Mouse (Mus musculus) retina, adult 2 months (tissue): ENCODE data around the gene Dmrtc2.

ENCODE experiments used
- DNase-seq: peaks from one replicate; pipeline ENCODE4 v3.0.0-alpha.2; 2012; ENCODE audit warnings: low read depth, low spot score

The Dmrtc2 gene

DNA sequence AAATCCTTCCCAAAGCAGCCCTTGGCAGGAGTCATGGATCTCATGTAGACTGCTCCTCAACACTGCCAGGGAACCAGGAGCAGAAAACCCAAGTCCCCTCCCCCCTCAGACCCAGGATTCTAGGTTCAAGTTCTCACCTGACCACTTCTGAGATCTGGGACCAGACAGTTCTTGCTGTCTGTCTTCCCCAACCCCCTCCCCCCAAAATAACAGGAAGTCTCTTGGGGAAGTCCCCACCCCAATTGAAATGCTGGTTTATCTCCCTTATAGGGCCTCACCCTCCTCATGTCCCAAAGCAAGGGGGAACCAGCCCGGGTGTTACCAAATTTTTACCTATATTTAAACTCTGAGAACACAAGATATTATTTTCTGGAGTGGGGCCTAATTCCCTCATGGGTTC is 32.0 kb downstream of the Dmrtc2 start:
- no peak for DNase-seq

DNA sequence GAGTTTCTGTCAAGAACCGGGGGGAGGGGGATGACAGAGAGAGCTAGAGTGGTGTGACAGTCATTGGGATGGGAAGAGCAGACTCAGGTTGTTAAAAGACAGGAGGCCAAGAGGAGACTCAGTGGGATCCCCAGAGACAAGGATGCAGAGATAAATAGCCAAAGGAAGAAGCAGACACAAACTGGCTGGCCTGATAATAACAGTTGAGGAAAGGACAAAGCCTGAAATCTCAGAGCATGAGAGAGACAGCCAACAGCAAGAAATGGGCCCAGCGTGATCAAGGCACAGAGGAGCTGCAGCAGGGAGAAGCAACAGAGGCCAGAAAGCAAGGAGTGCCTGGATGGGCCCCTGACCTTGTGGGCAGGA is 32.4 kb downstream of the Dmrtc2 start:
- no peak for DNase-seq

DNA sequence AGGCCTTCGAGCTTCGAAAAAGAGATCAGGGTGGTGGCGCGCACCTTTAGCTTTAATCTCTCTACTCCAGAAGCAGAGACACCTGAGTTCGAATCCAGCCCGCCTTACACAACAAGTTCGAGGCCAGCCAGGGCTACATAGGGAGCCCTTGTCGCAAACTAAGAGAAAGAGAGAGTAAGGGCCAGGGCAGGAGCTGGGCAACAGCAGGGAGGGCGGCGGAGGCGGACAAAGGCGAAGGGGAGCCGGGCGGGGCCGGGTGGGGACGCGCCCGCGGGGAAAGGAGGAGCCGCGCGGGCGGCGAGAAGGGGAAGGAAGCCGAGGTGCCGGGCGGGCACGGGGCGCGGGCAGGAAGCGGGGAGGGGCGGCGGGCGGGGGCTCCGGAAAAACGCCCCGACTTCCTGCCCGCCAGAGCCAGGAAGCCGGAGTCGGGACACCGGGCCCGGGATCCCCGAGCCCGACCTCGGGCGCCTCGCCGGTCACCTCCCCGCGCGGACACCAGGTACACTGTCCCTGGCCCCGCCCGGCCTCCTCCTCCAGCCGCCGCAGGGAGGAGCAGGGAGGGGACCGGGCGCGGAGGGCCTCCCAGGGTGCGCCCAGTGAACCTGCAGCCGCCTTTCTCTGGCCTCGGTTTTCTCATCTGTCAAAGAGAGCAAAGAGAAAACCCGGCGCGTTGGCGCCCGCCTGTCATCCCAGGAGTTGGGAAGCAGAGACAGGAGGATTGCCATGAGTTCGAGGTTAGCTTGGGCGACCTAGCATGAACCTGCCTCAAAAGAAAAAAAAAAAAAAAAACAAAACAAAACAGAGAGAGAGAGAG is 33.0 kb downstream of the Dmrtc2 start, which contains the start of gene Arhgef1:
TSS of gene Arhgef1 (plus strand) at position 283 of the 814 bp plus-strand sequence.
- no peak for DNase-seq

DNA sequence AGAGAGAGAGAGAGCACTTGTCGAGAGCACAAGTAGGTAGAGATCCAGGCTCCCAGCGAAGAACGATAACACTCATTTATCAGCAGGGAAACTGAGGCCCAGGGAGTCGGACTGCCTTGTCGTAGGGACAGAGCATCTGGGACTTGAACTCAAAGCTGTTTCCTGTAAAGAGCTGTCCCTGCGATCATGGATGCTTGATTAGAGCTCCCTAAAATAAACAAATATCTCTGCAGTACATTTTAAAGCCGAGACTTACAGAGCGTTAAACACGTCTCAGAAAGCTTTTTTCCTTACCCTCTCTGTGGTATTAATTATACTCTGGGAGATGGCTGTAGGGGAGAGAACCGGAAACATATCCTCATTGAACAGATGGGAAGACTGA is 33.6 kb downstream of the Dmrtc2 start:
- no peak for DNase-seq

DNA sequence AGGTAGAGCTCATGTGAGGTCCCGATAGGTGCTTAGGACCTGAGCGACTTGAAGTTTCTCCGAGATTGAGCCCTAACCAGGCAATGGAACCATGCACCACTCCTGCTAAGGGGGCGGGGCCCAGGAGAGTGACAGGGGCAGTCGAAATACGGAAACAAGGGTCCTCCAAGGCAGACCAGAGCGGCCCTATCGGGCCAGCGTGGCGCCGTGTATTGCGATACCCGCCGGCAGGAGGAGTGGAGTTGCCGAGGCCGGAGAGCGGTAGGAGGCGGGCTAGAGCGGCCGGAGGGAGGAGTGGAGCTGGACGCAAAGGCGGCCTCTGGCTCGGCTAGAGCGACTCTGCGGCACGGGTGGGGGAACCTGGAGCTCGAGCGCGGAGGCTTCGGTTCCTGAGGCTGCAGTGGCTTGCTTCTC is 34.2 kb downstream of the Dmrtc2 start:
- peak; percentile 96 for DNase-seq

DNA sequence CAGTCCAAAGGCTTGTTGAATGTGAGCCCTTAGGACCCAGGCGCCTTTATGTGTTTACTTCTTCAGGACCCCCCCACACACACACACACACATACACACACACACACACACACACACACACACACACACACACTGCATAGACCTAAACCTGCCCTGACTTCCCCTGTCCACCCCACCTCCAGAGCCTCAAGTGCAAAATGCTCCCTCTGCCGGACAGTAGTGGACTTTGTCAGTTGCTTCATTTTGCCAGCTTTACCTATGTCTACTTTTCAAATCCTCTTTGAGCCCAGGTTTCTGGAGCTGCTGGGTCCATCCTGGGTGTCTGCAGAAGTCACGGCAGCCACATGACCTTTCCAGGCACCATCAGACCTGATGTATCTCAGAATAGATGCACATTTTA is 35.1 kb downstream of the Dmrtc2 start:
- DNase-seq, result peak; percentile 59

DNA sequence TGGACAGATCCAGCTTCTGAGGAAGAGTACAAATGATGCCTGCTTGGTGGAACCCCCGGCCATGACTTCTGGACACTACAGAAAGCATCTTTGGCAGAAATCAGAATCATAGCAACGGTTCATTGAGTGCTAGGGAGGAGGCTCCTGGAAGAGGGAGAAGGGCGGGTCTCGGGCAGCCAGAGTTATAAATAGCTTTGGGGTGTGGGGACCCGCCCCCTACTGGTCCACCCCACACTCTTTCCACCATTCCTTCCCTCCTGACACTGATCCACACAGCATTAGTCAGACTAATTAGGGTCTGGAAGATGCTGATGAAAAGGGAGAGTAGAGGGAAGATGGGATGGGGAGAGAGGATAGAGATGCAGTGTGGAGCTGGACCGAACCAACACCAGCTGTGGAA is 36.7 kb downstream of the Dmrtc2 start:
- no peak for DNase-seq

DNA sequence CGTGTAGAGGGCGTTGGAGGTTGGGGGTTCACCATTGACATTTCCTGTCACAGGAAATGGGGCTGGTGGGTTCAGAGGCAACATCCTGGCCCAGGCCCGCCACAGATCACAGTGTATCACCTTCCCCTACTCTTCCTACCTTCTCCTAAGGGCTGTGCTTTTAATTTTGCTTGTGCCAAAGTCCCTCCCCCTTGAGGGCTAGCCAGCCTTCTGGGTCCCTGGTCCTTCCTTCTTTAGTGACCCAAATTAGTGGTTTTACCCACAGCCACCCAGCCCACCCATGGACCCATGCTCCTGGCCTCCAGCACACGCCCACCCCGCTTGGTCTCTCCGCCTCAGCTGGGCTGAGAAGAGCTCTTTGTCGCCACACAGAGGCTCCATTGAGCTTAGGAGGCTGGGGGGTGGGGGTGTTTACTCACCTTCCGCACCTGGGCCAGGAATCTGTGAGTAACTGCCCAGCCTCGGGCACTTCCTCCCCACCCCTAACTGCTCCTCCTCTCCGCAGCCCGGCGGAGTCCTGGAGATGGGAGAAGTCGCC is 37.4 kb downstream of the Dmrtc2 start:
- no peak for DNase-seq

DNA sequence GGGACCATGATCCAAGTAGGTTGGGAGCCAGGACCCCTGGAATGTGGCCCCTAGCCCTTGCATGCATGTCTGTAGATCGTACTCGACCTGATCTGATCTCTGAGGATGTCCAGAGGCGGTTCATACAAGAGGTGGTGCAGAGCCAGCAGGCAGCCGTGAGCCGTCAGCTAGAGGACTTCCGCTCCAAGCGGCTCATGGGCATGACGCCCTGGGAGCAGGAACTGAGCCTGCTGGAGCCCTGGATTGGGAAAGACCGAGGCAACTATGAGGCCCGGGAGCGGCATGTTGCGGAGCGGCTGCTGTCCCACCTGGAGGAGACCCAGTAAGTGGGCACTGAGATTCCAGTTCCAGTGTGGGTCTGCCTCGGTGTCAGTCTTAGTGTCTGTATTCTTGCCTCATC is 42.6 kb downstream of the Dmrtc2 start:
- no peak for DNase-seq

DNA sequence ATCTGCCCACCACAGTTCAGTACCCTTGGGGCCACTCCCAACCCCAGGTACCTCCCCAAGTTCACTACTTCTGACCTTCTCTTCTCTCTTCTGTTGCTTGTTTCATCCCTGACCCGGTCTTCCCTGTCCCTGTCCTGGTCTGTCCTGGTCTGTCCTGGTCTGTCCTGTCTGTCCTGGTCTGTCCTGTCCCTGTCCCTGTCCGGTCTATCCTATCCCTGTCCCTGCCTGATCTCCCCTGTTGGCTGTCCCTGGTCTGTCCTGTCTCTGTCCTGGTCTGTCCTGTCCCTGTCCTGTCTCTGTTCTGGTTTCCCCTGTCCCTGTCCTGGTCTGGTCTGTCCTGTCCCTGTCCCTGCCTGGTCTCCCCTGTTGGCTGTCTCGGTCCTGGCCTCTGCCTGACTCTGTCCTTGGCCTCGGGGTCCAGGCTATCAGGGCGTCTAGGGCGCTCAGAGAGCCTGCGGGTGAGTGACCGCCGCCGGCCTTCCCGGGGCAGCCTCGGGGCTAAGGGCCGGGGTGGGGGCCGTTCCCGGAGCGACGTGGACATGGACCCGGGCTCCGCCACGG is 49.0 kb downstream of the Dmrtc2 start:
- DNase-seq, result no peak

DNA sequence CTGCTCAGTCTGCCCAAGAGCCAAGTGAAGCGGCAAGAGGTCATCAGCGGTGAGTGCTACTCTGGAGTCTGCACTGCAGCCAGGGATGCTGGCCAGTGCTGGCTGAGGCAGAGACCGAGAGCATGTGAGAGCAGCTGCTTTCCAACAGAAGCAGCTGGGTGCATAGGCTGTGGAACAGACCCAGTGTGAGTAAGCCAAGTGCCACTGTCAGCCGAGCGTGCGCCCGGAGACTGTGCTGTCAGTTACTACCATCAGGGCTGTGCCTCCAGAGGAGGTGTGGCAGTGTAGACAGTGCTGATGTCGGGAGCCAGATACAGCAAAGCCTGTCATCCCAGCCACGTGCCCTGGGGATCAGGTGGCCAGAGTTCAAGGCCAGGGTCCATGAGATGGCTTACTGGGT is 49.9 kb downstream of the Dmrtc2 start:
- DNase-seq, result no peak
